Mouse (Mus musculus) left cerebral cortex, postnatal 25 days (tissue): ENCODE data around the gene Ring1. TPM values are rescaled to one million over a fixed set of nuclear protein-coding genes. Genes with fewer than 3 reads are reported as not detected.

Experiments
- microRNA-seq, 2 experiments: library from miRNA; unstranded; fragments of <30 nt; microRNA quantifications; one replicate each; pipeline ENCODE4 v1.2.0; 2022
- total RNA-seq, 2 experiments: library from RNA; stranded (reverse); gene quantifications; 2 replicates each; pipeline ENCODE4 v1.2.3; 2021

Ring1 gene
- total RNA-seq, 2 experiments from 2014 or later: 28.4 to 32.2 TPM

Small RNAs within 50 kb of the gene (microRNA-seq; reads per million reads assigned to microRNA genes)
- gene Mir219a-1 (0 to 0.25 reads per million in 2 experiments), gene Mir219c (0 reads per million in 2 experiments)

Other genes starting within 250 kb of the Ring1 start
- 1 to 10 TPM; 3.9 to 4.1 TPM for gene Angptl4, start 242.8 kb downstream of the Ring1 start, total RNA-seq
- 10 to 100 TPM; 37.0 to 39.7 TPM for gene Kank3, start 214.2 kb downstream of the Ring1 start, total RNA-seq
- 100 to 1,000 TPM; 675 to 677 TPM for gene Rps28, start 200.1 kb downstream of the Ring1 start, total RNA-seq
- 100 to 1,000 TPM; 196 to 205 TPM for gene Ndufa7, start 200.1 kb downstream of the Ring1 start, total RNA-seq
- gene Cd320, start 181.6 kb downstream of the Ring1 start, total RNA-seq: 10 to 100 TPM; 28.1 to 28.3 TPM
- gene Gm7029, start 150.8 kb downstream of the Ring1 start, total RNA-seq: not detected
- 1 to 10 TPM; 3.0 to 3.4 TPM for gene Kifc1, start 134.0 kb downstream of the Ring1 start, total RNA-seq
- gene Platr17, start 119.5 kb downstream of the Ring1 start, total RNA-seq: under 1 TPM in 1 of 2 experiments, not detected in 1; 0.57 TPM
- 10 to 100 TPM; 26.0 to 26.2 TPM for gene Daxx, start 115.3 kb downstream of the Ring1 start, total RNA-seq
- 10 to 100 TPM; 32.7 to 37.7 TPM for gene Tapbp, start 108.8 kb downstream of the Ring1 start, total RNA-seq
- gene Zbtb22, start 108.8 kb downstream of the Ring1 start, total RNA-seq: 10 to 100 TPM; 28.1 to 32.1 TPM
- 10 to 100 TPM; 55.2 to 66.8 TPM for gene Rgl2, start 95.1 kb downstream of the Ring1 start, total RNA-seq
- gene Pfdn6, start 84.3 kb downstream of the Ring1 start, total RNA-seq: 100 to 1,000 TPM in 1 of 2 experiments, 10 to 100 TPM in 1; 89.7 to 104 TPM
- 10 to 100 TPM; 11.2 to 12.0 TPM for gene Wdr46, start 84.0 kb downstream of the Ring1 start, total RNA-seq
- gene B3galt4, start 73.2 kb downstream of the Ring1 start, total RNA-seq: 1 to 10 TPM; 5.8 to 6.4 TPM
- gene Vps52, start 68.9 kb downstream of the Ring1 start, total RNA-seq: 10 to 100 TPM; 78.4 to 81.9 TPM
- 100 to 1,000 TPM; 296 to 299 TPM for gene Rps18, start 68.7 kb downstream of the Ring1 start, total RNA-seq
- 10 to 100 TPM; 12.3 to 15.9 TPM for gene H2-K1, start 24.3 kb downstream of the Ring1 start, total RNA-seq
- 10 to 100 TPM; 33.3 to 35.1 TPM for gene H2-Ke6, start 3.4 kb upstream of the Ring1 start, total RNA-seq
- 10 to 100 TPM; 96.2 to 98.6 TPM for gene Slc39a7, start 7.0 kb upstream of the Ring1 start, total RNA-seq
- 10 to 100 TPM; 79.5 to 83.1 TPM for gene Rxrb, start 7.1 kb upstream of the Ring1 start, total RNA-seq
- gene Col11a2, start 14.8 kb upstream of the Ring1 start, total RNA-seq: 10 to 100 TPM; 14.1 to 14.6 TPM
- gene H2-Oa, start 67.7 kb upstream of the Ring1 start, total RNA-seq: under 1 TPM in 1 of 2 experiments, not detected in 1; 0.34 TPM
- gene H2-DMa, start 94.9 kb upstream of the Ring1 start, total RNA-seq: 10 to 100 TPM; 26.0 to 26.5 TPM
- gene Brd2, start 98.0 kb upstream of the Ring1 start, total RNA-seq: 100 to 1,000 TPM; 178 to 192 TPM
- gene H2-DMb2, start 118.6 kb upstream of the Ring1 start, total RNA-seq: under 1 TPM; 0.46 to 0.92 TPM
- gene H2-DMb1, start 128.4 kb upstream of the Ring1 start, total RNA-seq: 1 to 10 TPM in 1 of 2 experiments, under 1 TPM in 1; 0.94 to 1.5 TPM
- gene Tap1, start 162.9 kb upstream of the Ring1 start, total RNA-seq: 1 to 10 TPM; 1.5 to 1.8 TPM
- gene Psmb9, start 163.1 kb upstream of the Ring1 start, total RNA-seq: 1 to 10 TPM in 1 of 2 experiments, under 1 TPM in 1; 0.53 to 1.4 TPM
- 1 to 10 TPM; 2.0 to 4.1 TPM for gene Psmb8, start 173.0 kb upstream of the Ring1 start, total RNA-seq
- 1 to 10 TPM; 5.2 to 5.4 TPM for gene Tap2, start 178.8 kb upstream of the Ring1 start, total RNA-seq
- gene H2-Ob, start 214.2 kb upstream of the Ring1 start, total RNA-seq: under 1 TPM in 1 of 2 experiments, not detected in 1; 0.23 TPM
- gene H2-Ab1, start 233.0 kb upstream of the Ring1 start, total RNA-seq: 1 to 10 TPM; 1.8 to 2.7 TPM